Mouse (Mus musculus) spleen, adult 2 months (tissue): Measurements from ENCODE around the gene Ampd3. TPM values are rescaled to one million over a fixed set of nuclear protein-coding genes. Genes with fewer than 3 reads are reported as not detected.

Experiments
- DNase-seq, 2 experiments: peaks; one replicate each; pipeline versions ENCODE4 v3.0.0 to v3.0.0-alpha.2; 2012 to 2021; ENCODE audit warnings: low spot score in 2 of 2, low read depth in 1 of 2
- H3K27ac ChIP-seq: fragments of 200-500 bp; 2 replicates; pipeline ENCODE4 v1.5.1; 2012; ENCODE audit warnings: low read length, inconsistent platforms; ENCODE audit not compliant: insufficient read depth
- H3K27me3 ChIP-seq: fragments of 200-500 bp; 2 replicates; pipeline ENCODE4 v1.6.1; 2012; ENCODE audit warnings: mild to moderate bottlenecking, moderate library complexity, low read length, inconsistent platforms; ENCODE audit not compliant: control insufficient read depth, insufficient read depth
- H3K36me3 ChIP-seq: fragments of 200-500 bp; 2 replicates; pipeline ENCODE4 v1.6.1; 2012; ENCODE audit warnings: mild to moderate bottlenecking, low read length, inconsistent platforms; ENCODE audit not compliant: control insufficient read depth, insufficient read depth
- H3K4me1 ChIP-seq: fragments of 200-500 bp; 2 replicates; pipeline ENCODE4 v1.6.1; 2011; ENCODE audit warnings: inconsistent platforms; ENCODE audit not compliant: control insufficient read depth, insufficient read depth, insufficient read length
- H3K4me3 ChIP-seq: fragments of 200-500 bp; 2 replicates; pipeline ENCODE4 v1.5.1; 2011; ENCODE audit warnings: mild to moderate bottlenecking, inconsistent platforms; ENCODE audit not compliant: insufficient read depth, insufficient read length; ENCODE audit errors: extremely low read depth
- CTCF ChIP-seq: fragments of 200-500 bp; IDR thresholded peaks from 2 replicates; pipeline ENCODE4 v1.5.1; 2011; ENCODE audit warnings: mild to moderate bottlenecking, inconsistent platforms; ENCODE audit not compliant: insufficient read depth, insufficient read length, insufficient replicate concordance; ENCODE audit errors: extremely low read depth
- POLR2A ChIP-seq: fragments of 200-500 bp; IDR thresholded peaks from 2 replicates; pipeline ENCODE4 v1.6.1; 2011; ENCODE audit warnings: low read depth, low read length, inconsistent platforms
- WGBS: fragments of 180-500 bp; shearing (Covaris S2); methylation state at CpG from one replicate; pipeline ENCODE4 v1.1.7; 2018; 5-methylcytosine and 5-hydroxymethylcytosine counted together
- polyA plus RNA-seq: library from polyadenylated mRNA; depleted of rRNA; stranded (reverse); fragments of >200 nt; gene quantifications from 2 replicates; pipeline ENCODE4 v1.2.3, GENCODE M21; 2012

Ampd3 gene
- polyA plus RNA-seq, 1 experiment: 15.8 TPM

DNA sequence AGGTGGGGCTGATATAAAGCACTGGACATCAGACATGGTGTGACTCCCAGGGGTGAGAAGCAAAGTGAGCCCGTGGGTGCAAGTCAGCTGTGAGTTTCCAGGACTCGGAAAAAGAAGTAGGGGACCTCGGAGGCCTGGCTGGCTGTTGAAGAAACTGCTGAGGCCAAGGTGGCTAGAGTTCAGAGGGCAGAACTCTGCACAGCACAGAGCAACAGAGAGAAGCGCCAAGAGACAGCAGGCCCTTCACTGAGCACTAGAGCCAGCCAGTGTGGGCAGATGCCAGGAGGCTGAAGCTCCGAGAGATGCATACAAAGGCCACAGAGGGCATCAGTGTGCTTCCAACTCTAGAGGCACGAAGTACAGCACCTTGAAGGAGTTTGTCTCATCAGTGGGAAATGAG is 50.2 kb downstream of the Ampd3 start:
- H3K36me3 ChIP-seq: peaks cover 11% of the 10 kb centered on the region
- DNase-seq: no peak
- WGBS: 79% methylated on average over 6 of the region's 6 CpGs
- TF ChIP-seq POLR2A (no peak), CTCF (no peak)
- no peak overlapping the region for H3K4me3 ChIP-seq
- no peaks in the 10 kb centered on the region for H3K4me1 ChIP-seq
- H3K27ac ChIP-seq: no peak overlapping the region
- no peaks in the 10 kb centered on the region for H3K27me3 ChIP-seq

DNA sequence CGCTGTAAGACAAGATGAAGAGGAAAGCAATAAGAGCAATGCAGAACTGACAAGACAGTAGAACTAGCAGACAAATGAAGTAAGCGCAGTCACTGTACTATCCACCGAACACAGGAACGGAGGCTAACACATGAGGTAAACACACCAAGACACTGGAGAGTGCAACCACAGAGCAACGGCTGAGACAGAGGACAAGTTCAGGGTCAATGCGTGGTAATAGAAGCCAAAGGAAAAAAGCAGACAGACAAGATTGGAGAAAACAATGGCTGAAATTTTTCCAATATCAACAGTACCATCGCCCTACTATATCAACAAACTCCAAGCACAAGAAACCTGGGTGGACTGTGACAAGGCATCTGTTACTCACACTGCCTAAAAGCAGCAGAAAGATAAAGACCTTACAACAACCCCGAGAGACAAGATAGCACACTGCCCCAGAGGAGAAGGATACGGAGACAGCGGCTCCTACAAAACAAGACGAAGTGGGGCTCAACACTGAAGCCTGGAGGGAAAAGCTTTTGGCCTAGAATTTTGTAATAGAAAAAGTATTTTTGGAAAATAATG is 50.9 kb downstream of the Ampd3 start:
- no peak for DNase-seq
- WGBS: 79% methylated on average over 11 of the region's 11 CpGs
- Histone ChIP-seq H3K27ac (no peak overlapping the region), H3K27me3 (no peaks in the 10 kb centered on the region), H3K4me1 (no peaks in the 10 kb centered on the region), H3K4me3 (no peak overlapping the region), H3K36me3 (peaks cover 12% of the 10 kb centered on the region)
- TF ChIP-seq POLR2A: no peak
- TF ChIP-seq CTCF: no peak

DNA sequence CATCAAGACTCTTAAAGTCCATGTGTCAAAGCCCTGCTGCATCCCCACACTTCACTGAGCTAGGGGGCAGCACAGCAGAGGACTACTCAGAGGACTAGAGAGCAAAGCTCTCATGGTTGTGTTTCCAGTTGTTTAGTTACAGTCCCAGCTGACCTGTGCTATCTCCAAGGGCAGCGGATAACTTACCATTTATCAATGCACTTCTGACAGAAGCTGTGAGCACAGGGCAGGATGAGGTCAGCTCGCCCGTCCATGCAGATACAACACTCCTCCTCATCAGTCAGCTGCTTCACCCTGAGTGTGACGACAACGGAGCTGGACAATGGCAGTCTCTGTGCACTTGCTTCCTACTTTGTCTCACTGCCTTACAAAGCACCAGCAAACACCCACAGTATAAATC is 53.1 kb downstream of the Ampd3 start:
- Histone ChIP-seq H3K36me3 (peaks cover 14% of the 10 kb centered on the region), H3K4me1 (peaks cover 2% of the 10 kb centered on the region; the same call in 1 of the 2 replicates), H3K27ac (no peak overlapping the region), H3K4me3 (no peak overlapping the region), H3K27me3 (no peaks in the 10 kb centered on the region)
- no peak for TF ChIP-seq POLR2A
- TF ChIP-seq CTCF: no peak
- 91% methylated on average over 5 of the region's 5 CpGs for WGBS
- no peak for DNase-seq

DNA sequence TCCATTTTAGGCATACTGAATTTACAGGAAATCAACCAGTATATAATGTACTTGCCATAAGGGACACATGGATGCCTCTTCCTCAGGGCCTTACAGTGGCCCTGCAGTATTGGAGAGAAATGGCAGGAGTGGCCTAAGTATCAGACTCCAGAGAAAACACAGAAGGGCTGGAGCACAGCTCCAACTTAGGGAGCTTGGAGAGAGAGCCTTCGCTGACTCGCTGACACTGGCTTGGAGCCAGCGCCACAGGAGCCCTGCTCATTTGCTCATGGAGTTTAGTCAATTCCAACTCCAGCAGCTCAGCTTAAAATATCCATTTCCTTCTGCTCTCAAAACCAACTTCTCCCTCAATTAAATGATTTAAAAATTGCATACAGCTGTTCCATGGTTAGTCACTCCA is 53.6 kb downstream of the Ampd3 start:
- peaks cover 2% of the 10 kb centered on the region; the same call in 1 of the 2 replicates for H3K4me1 ChIP-seq
- H3K27me3 ChIP-seq: no peaks in the 10 kb centered on the region
- H3K36me3 ChIP-seq: peaks cover 14% of the 10 kb centered on the region
- H3K4me3 ChIP-seq: no peak overlapping the region
- DNase-seq: no peak
- 79% methylated on average over 3 of the region's 3 CpGs for WGBS
- TF ChIP-seq POLR2A: no peak
- no peak for TF ChIP-seq CTCF
- H3K27ac ChIP-seq: no peak overlapping the region

DNA sequence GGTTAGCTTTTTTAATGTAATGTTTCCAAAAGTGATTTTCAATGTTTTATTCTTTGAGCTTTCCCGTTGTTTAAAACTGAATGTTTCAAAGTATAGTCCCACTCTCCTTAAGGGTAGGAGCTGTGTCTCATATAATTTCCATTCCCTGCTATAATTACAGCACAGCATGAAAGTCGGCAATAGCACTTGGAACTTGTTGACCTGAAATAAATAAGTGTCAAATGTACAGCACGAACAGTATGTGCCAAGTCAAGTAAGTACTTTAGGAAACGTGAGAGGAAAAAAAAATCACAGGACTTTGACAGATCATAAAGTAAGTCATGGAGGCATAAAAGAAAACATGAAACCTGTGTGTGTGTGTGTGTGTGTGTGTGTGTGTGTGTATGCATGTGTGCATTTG is 54.0 kb downstream of the Ampd3 start:
- Histone ChIP-seq H3K4me3 (no peak overlapping the region), H3K36me3 (peaks cover 16% of the 10 kb centered on the region), H3K4me1 (peaks cover 2% of the 10 kb centered on the region; the same call in 1 of the 2 replicates), H3K27me3 (no peaks in the 10 kb centered on the region), H3K27ac (no peak overlapping the region)
- no peak for TF ChIP-seq CTCF
- no peak for TF ChIP-seq POLR2A
- no peak for DNase-seq
- WGBS: 90% methylated on average over 4 of the region's 4 CpGs

DNA sequence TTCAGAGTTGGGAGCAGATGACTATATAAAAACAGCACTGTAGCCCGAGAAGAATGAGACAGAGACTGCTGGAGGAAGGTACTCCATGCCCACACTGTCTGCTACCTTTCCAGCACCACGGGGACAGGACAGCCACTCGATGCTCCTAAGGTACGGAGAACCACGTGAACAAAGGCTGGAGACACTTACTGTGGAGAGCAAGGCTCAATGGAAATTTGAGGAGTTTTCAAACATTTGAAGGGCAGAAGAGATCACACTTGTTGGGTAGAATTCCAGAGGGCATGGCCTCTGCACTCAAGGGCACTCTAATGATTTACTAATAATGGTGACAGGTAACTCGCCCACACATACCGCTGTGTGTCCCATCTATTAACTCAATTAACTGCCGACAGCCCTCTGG is 55.1 kb downstream of the Ampd3 start:
- TF ChIP-seq POLR2A: no peak
- no peak for TF ChIP-seq CTCF
- Histone ChIP-seq H3K4me1 (peaks cover 2% of the 10 kb centered on the region; the same call in 1 of the 2 replicates), H3K4me3 (no peak overlapping the region), H3K27ac (no peak overlapping the region), H3K27me3 (no peaks in the 10 kb centered on the region), H3K36me3 (peaks cover 18% of the 10 kb centered on the region)
- DNase-seq: no peak
- WGBS: 91% methylated on average over 8 of the region's 8 CpGs

DNA sequence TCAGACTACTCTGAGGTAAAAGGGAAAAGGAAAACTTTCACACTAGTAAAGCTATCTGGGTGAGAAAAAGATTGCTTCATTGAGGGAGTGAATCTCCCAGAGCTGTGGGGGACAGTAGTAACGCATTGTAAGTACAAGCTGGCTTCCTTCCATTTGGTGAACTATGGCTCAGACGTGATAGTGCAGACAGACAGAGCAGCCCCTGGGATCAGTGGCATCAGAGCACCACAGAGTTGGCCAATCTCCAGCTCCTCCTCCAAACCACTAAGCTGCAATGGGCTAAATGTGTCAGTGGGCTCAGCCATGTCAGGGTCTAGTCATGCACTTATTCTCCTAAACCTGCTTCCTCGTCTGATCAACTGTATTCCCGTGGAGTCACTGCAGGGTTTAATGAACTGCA is 55.6 kb downstream of the Ampd3 start:
- Histone ChIP-seq H3K27ac (no peak overlapping the region), H3K4me1 (peaks cover 2% of the 10 kb centered on the region; the same call in 1 of the 2 replicates), H3K36me3 (peaks cover 16% of the 10 kb centered on the region), H3K27me3 (no peaks in the 10 kb centered on the region), H3K4me3 (no peak overlapping the region)
- DNase-seq: no peak
- 37% methylated on average over 4 of the region's 4 CpGs for WGBS
- no peak for TF ChIP-seq CTCF
- no peak for TF ChIP-seq POLR2A
